Mouse (Mus musculus): ENCODE measurements around the gene Alk.

DNA sequence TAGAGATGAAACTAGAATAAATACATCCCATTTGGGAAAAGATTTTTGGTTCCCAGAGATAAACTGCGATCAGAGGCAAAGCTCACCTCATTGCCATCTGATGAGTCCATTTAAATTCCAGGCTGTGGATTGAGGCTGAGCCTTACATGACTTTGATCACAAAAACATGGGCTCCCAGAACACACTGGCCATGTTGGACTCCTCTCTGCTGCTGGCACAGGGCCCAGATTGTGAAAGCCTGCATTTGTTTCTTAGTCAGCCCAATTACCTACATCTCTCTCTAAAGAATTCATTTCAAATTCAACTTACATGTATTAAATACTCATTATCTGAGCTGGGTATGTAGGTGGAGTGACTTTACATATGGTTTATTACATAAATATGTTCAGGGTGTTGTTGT lies 367.1 kb downstream of the Alk start:
- TF ChIP-seq CTCF (IDR thresholded peaks at IDR 0.05; ENCODE audit: insufficient read depth, low read depth, low read length), result no peak
- no peak for TF ChIP-seq POLR2A (IDR thresholded peaks at IDR 0.05; ENCODE audit: insufficient read depth, low read depth, low read length)
